Mouse (Mus musculus): ENCODE data around the gene Atxn1l. TPM values are rescaled to one million over a fixed set of nuclear protein-coding genes. Genes with fewer than 3 reads are reported as not detected.
"Not testable (repeated sequence)": the region's sequence is repeated elsewhere in the genome, so short reads cannot be mapped to it uniquely, and the experiment has no call there.

Atxn1l gene
- polyA plus RNA-seq, 1 experiment from 2014 or later: 4.6 TPM

GRCm38 (mm10) chr8:109764031-109764430, 26.5 kb upstream of the Atxn1l start:
- Histone ChIP-seq H3K4me1 (replicated peaks; ENCODE audit: control insufficient read depth, insufficient read depth, low read length) (no peaks in the 10 kb centered on the region), H3K9ac (no peak overlapping the region), H3K27me3 (ENCODE audit: control insufficient read depth, insufficient read depth, low read length) (no peaks in the 10 kb centered on the region), H3K27ac (no peak overlapping the region), H3K4me3 (replicated peaks; ENCODE audit: low read length) (no peak overlapping the region), H3K9me3 (ENCODE audit: control insufficient read depth, low read length) (peaks cover 7% of the 10 kb centered on the region; the same call in 1 of the 2 replicates), H3K36me3 (replicated peaks; ENCODE audit: control insufficient read depth, insufficient read depth) (no peaks in the 10 kb centered on the region), H3K4me2 (replicated peaks) (no peak overlapping the region)
- no peak for DNase-seq (ENCODE audit: low spot score)
- ATAC-seq (ENCODE audit: low FRiP score): no peak
- 93% methylated on average over 6 of the region's 6 CpGs for WGBS

- H3K27ac ChIP-seq: no peak overlapping the region
- H3K36me3 ChIP-seq (replicated peaks; ENCODE audit: control insufficient read depth, insufficient read depth): no peaks in the 10 kb centered on the region
- no peak overlapping the region for H3K4me3 ChIP-seq (replicated peaks; ENCODE audit: low read length)
- no peaks in the 10 kb centered on the region for H3K27me3 ChIP-seq (ENCODE audit: control insufficient read depth, insufficient read depth, low read length)
- no peak overlapping the region for H3K9ac ChIP-seq
- no peak overlapping the region for H3K4me2 ChIP-seq (replicated peaks)
- ATAC-seq (ENCODE audit: low FRiP score) (no peak), DNase-seq (ENCODE audit: low spot score) (no peak)
- no peaks in the 10 kb centered on the region for H3K4me1 ChIP-seq (replicated peaks; ENCODE audit: control insufficient read depth, insufficient read depth, low read length)
- H3K9me3 ChIP-seq (ENCODE audit: control insufficient read depth, low read length): peaks cover 7% of the 10 kb centered on the region; the same call in 1 of the 2 replicates
- 58% methylated on average over 1 of the region's 1 CpGs for WGBS
Observed at GRCm38 (mm10) chr8:109760221-109760620, 22.7 kb upstream of the Atxn1l start.

GRCm38 (mm10) chr8:109759426-109759825, 21.9 kb upstream of the Atxn1l start:
- no peaks in the 10 kb centered on the region for H3K36me3 ChIP-seq (replicated peaks; ENCODE audit: control insufficient read depth, insufficient read depth)
- 91% methylated on average over 7 of the region's 7 CpGs for WGBS
- no peak overlapping the region for H3K9ac ChIP-seq
- no peak overlapping the region for H3K4me2 ChIP-seq (replicated peaks)
- ATAC-seq (ENCODE audit: low FRiP score): no peak
- no peak for DNase-seq (ENCODE audit: low spot score)
- H3K4me1 ChIP-seq (replicated peaks; ENCODE audit: control insufficient read depth, insufficient read depth, low read length): no peaks in the 10 kb centered on the region
- H3K27ac ChIP-seq: no peak overlapping the region
- H3K9me3 ChIP-seq (ENCODE audit: control insufficient read depth, low read length): peaks cover 7% of the 10 kb centered on the region; the same call in 1 of the 2 replicates
- no peaks in the 10 kb centered on the region for H3K27me3 ChIP-seq (ENCODE audit: control insufficient read depth, insufficient read depth, low read length)
- no peak overlapping the region for H3K4me3 ChIP-seq (replicated peaks; ENCODE audit: low read length)

- Histone ChIP-seq H3K4me3 (replicated peaks; ENCODE audit: low read length) (no peak overlapping the region), H3K9me3 (ENCODE audit: control insufficient read depth, low read length) (0 out of 2 replicates have a peak, but pooled peaks cover under 1% of the 10 kb centered on the region), H3K27ac (no peak overlapping the region), H3K9ac (no peak overlapping the region), H3K27me3 (ENCODE audit: control insufficient read depth, insufficient read depth, low read length) (no peaks in the 10 kb centered on the region), H3K4me2 (replicated peaks) (no peak overlapping the region), H3K36me3 (replicated peaks; ENCODE audit: control insufficient read depth, insufficient read depth) (no peaks in the 10 kb centered on the region), H3K4me1 (replicated peaks; ENCODE audit: control insufficient read depth, insufficient read depth, low read length) (no peaks in the 10 kb centered on the region)
- DNase-seq (ENCODE audit: low spot score) (no peak), ATAC-seq (ENCODE audit: low FRiP score) (no peak)
- whole genome bisulfite sequencing: 74% methylated on average over 3 of the region's 3 CpGs
Observed at GRCm38 (mm10) chr8:109756849-109757248, 19.3 kb upstream of the Atxn1l start.

GRCm38 (mm10) chr8:109755554-109755953, 18.0 kb upstream of the Atxn1l start:
- not testable (repeated sequence) for H3K4me2 ChIP-seq (replicated peaks); H3K4me3 ChIP-seq (replicated peaks; ENCODE audit: low read length); H3K9ac ChIP-seq; H3K27me3 ChIP-seq (ENCODE audit: control insufficient read depth, insufficient read depth, low read length); DNase-seq (ENCODE audit: low spot score); H3K27ac ChIP-seq; H3K9me3 ChIP-seq (ENCODE audit: control insufficient read depth, low read length); H3K4me1 ChIP-seq (replicated peaks; ENCODE audit: control insufficient read depth, insufficient read depth, low read length); ATAC-seq (ENCODE audit: low FRiP score); H3K36me3 ChIP-seq (replicated peaks; ENCODE audit: control insufficient read depth, insufficient read depth)
- WGBS: 85% methylated on average over 4 of the region's 4 CpGs

- Histone ChIP-seq H3K9ac (no peak overlapping the region), H3K4me3 (replicated peaks; ENCODE audit: low read length) (no peak overlapping the region)
- 90% methylated on average over 8 of the region's 8 CpGs for WGBS
Observed at GRCm38 (mm10) chr8:109754696-109755095, 17.2 kb upstream of the Atxn1l start.

GRCm38 (mm10) chr8:109751731-109752485, 14.4 kb upstream of the Atxn1l start:
- Histone ChIP-seq H3K4me1 (replicated peaks; ENCODE audit: control insufficient read depth, insufficient read depth, low read length) (no peaks in the 10 kb centered on the region), H3K27me3 (ENCODE audit: control insufficient read depth, insufficient read depth, low read length) (no peaks in the 10 kb centered on the region), H3K36me3 (replicated peaks; ENCODE audit: control insufficient read depth, insufficient read depth) (no peaks in the 10 kb centered on the region), H3K9ac (no peak overlapping the region), H3K4me2 (replicated peaks) (no peak overlapping the region), H3K4me3 (replicated peaks; ENCODE audit: low read length) (no peak overlapping the region), H3K27ac (no peak overlapping the region), H3K9me3 (ENCODE audit: control insufficient read depth, low read length) (no peaks in the 10 kb centered on the region)
- WGBS: 94% methylated on average over 20 of the region's 20 CpGs
- ATAC-seq (ENCODE audit: low FRiP score): no peak
- no peak for DNase-seq (ENCODE audit: low spot score)

More at GRCm38 (mm10) chr8:109754696-109755095, 17.2 kb upstream of the Atxn1l start:
- no peak overlapping the region for H3K27ac ChIP-seq
- H3K9me3 ChIP-seq (ENCODE audit: control insufficient read depth, low read length): no peaks in the 10 kb centered on the region
- DNase-seq (ENCODE audit: low spot score) (no peak), ATAC-seq (ENCODE audit: low FRiP score) (no peak)
- H3K4me2 ChIP-seq (replicated peaks): no peak overlapping the region
- H3K4me1 ChIP-seq (replicated peaks; ENCODE audit: control insufficient read depth, insufficient read depth, low read length): no peaks in the 10 kb centered on the region
- no peaks in the 10 kb centered on the region for H3K27me3 ChIP-seq (ENCODE audit: control insufficient read depth, insufficient read depth, low read length)
- H3K36me3 ChIP-seq (replicated peaks; ENCODE audit: control insufficient read depth, insufficient read depth): no peaks in the 10 kb centered on the region

GRCm38 (mm10) chr8:109750699-109751098, 13.2 kb upstream of the Atxn1l start:
- Histone ChIP-seq H3K27me3 (ENCODE audit: control insufficient read depth, insufficient read depth, low read length) (no peaks in the 10 kb centered on the region), H3K4me1 (replicated peaks; ENCODE audit: control insufficient read depth, insufficient read depth, low read length) (no peaks in the 10 kb centered on the region), H3K9me3 (ENCODE audit: control insufficient read depth, low read length) (no peaks in the 10 kb centered on the region), H3K4me3 (replicated peaks; ENCODE audit: low read length) (no peak overlapping the region), H3K27ac (no peak overlapping the region), H3K36me3 (replicated peaks; ENCODE audit: control insufficient read depth, insufficient read depth) (no peaks in the 10 kb centered on the region), H3K4me2 (replicated peaks) (no peak overlapping the region), H3K9ac (no peak overlapping the region)
- 78% methylated on average over 12 of the region's 12 CpGs for WGBS
- DNase-seq (ENCODE audit: low spot score): no peak
- ATAC-seq (ENCODE audit: low FRiP score): no peak

GRCm38 (mm10) chr8:109750274-109750673, 12.7 kb upstream of the Atxn1l start:
- no peak overlapping the region for H3K4me2 ChIP-seq (replicated peaks)
- H3K9me3 ChIP-seq (ENCODE audit: control insufficient read depth, low read length): no peaks in the 10 kb centered on the region
- H3K27ac ChIP-seq: no peak overlapping the region
- H3K4me1 ChIP-seq (replicated peaks; ENCODE audit: control insufficient read depth, insufficient read depth, low read length): no peaks in the 10 kb centered on the region
- DNase-seq (ENCODE audit: low spot score) (no peak), ATAC-seq (ENCODE audit: low FRiP score) (no peak)
- no peak overlapping the region for H3K9ac ChIP-seq
- H3K4me3 ChIP-seq (replicated peaks; ENCODE audit: low read length): no peak overlapping the region
- 69% methylated on average over 5 of the region's 5 CpGs for WGBS
- H3K36me3 ChIP-seq (replicated peaks; ENCODE audit: control insufficient read depth, insufficient read depth): no peaks in the 10 kb centered on the region
- no peaks in the 10 kb centered on the region for H3K27me3 ChIP-seq (ENCODE audit: control insufficient read depth, insufficient read depth, low read length)
